Mouse (Mus musculus): ENCODE measurements around the gene Srp54c. TPM values are rescaled to one million over a fixed set of nuclear protein-coding genes. Genes with fewer than 3 reads are reported as not detected.
"Not testable (repeated sequence)": the region's sequence is repeated elsewhere in the genome, so short reads cannot be mapped to it uniquely, and the experiment has no call there.

The Srp54c gene
- polyA plus RNA-seq (2015; fragmentation: Nextera tagmentation; extraction: Ambion mirVana): 27.1 and 31.4 TPM in 2 replicates

DNA sequence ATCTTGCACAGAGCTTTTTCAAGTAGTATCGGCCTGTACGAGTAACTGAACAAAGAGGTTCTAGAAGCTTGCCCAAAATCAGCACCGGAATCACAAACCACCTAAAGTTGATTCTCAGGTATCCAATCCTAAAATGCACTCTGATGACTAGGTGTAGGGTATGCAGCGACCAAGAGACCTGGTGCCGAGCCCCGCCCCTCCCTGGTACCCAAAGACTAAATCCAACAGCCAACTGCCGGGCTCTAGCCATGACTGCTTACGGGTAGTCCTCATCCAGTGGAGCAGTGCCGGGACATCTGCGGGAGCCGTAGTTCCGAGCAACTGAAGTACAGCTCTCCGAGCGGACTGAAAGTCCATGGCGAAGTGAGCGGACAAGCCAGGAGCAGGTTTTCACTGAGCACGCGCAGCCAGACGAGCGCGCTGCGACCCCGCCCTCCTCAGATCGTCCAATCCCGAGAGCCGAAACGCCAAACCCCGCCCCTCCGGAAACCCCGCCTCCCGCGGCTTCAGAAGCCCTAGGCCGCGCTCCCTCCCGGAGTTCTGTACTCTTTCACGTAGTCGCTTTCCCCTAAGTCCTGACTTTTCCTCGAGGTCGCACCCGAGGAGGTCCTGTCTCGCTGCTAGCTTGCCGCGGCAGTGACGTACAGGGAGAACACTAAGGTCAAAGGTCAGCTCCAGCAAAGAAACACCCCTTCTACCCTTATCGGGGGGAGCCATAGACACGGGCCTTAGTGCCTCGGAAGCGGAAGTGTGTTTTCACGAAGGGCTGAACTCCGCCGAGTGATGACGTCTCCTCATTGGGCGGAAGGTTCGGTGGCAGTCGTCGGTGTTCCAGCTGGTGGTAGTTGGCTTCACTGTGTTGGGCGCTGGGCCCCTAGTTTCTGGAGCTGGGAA lies at the start of gene Srp54c:
Srp54c (plus strand) TSS at position 543 of the 894 bp plus-strand sequence.
- not testable (repeated sequence) for H3K36me3 ChIP-seq (replicated peaks); H3K9me3 ChIP-seq (replicated peaks); H3K27me3 ChIP-seq; H3K4me1 ChIP-seq (replicated peaks)
- Histone ChIP-seq H3K27ac (replicated peaks) (0 out of 2 replicates have a peak within 1 kb of the TSS, but pooled peaks have one; percentile 74), H3K9ac (0 out of 2 replicates have a peak within 1 kb of the TSS, but pooled peaks have one; percentile 40), H3K4me3 (replicated peaks) (peak within 1 kb of the TSS; percentile 55), H3K4me2 (peak within 1 kb of the TSS; percentile 45)
- ATAC-seq (ENCODE audit: insufficient read depth): peak; percentile 97
- no CpG with 5 or more reads among the region's 57 CpGs for WGBS (ENCODE audit: insufficient replicate concordance)

DNA sequence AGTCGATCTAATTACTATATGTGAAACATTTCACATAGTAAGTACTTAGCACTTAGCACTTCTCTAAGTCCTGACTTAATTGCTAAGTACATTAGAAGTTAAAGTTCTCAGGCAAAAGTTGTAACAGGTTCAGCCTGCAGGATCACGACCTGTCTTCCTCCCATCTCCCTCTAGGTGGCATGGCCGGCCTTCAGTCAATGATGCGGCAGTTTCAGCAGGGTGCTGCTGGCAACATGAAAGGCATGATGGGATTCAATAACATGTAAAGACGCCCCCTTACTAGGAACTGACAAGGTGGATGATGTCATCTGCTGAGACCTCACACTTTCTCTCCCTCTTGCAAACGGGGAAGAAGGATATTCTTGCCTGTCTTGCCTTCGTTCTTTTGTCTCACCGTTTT lies 42.3 kb upstream of the Srp54c start:
- not testable (repeated sequence) for ATAC-seq (ENCODE audit: insufficient read depth); H3K27me3 ChIP-seq; H3K9me3 ChIP-seq (replicated peaks); H3K4me3 ChIP-seq (replicated peaks); H3K27ac ChIP-seq (replicated peaks); H3K4me2 ChIP-seq; H3K9ac ChIP-seq; H3K4me1 ChIP-seq (replicated peaks); H3K36me3 ChIP-seq (replicated peaks)
- WGBS (ENCODE audit: insufficient replicate concordance): no CpG with 5 or more reads among the region's 8 CpGs

DNA sequence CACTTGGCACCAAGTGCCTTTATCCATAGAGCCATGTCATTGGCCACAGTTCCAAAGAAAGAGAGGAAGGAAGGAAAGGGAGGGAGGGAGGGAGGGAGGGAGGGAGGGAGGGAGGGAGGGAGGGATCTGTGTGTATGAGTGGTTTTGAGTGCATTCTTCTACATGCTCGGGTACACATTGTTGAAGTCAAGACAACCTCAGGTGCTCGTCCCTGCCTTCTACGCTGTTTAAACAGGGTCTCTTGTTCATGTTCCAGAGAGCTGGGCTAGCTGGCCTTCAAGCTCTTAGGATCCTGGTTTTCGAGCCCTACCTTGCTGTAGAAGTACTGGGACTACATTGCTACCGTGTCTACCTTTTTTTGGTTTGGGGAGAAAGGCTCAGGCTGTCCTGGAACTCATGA lies 40.8 kb upstream of the Srp54c start:
- H3K9ac ChIP-seq; H3K4me3 ChIP-seq (replicated peaks); H3K4me1 ChIP-seq (replicated peaks); H3K36me3 ChIP-seq (replicated peaks); H3K4me2 ChIP-seq; H3K27me3 ChIP-seq; H3K9me3 ChIP-seq (replicated peaks); H3K27ac ChIP-seq (replicated peaks); ATAC-seq (ENCODE audit: insufficient read depth): not testable (repeated sequence)
- WGBS (ENCODE audit: insufficient replicate concordance): no CpG with 5 or more reads among the region's 5 CpGs

DNA sequence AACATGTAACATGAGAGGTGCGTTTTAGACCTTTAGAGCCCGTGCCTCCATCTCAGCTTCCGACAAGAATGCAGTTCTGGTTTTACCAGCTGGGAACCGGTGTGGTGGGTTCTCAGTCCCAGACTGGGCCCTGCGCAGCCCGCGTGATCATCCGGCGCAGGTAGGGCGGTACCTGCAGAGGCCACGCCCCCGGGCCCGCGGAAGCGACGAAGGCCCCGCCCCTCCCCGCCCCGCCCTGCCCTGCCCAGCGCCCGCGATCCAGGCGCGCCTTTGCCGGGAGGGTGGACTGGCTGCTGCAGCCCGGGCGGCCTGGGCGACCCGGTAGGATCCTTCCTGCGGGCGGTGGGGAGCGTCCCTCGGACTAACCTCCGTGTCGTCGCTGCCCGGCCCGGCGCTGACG lies 30.7 kb upstream of the Srp54c start, which contains the start of gene 1700047I17Rik2:
1700047I17Rik2 (plus strand) TSS at position 287 of the 400 bp plus-strand sequence.
- H3K9me3 ChIP-seq (replicated peaks); H3K4me2 ChIP-seq; H3K27ac ChIP-seq (replicated peaks); H3K4me1 ChIP-seq (replicated peaks); H3K4me3 ChIP-seq (replicated peaks); H3K27me3 ChIP-seq; H3K36me3 ChIP-seq (replicated peaks); H3K9ac ChIP-seq: not testable (repeated sequence)
- peak; percentile 97 for ATAC-seq (ENCODE audit: insufficient read depth)
- WGBS (ENCODE audit: insufficient replicate concordance): no CpG with 5 or more reads among the region's 40 CpGs

DNA sequence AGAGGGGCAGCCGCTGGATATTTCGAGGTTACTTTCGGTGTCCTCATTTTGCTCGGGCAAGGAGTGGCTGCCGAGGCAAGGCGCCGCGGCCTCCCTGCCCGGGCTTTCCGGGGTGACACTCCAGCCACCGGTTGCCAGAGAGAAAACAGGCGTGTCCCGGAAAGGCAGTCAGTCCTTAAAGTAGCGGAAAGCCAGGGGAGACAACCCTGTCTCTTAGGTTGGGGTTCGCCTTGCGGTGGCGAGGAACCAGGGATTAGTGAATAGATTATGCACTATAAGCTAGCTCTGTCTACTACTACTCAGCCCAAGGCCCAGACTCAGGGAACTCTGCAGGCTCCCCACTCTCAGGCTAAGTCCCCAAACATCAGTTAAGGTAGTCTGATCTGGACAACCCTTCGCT lies 30.2 kb upstream of the Srp54c start:
- H3K36me3 ChIP-seq (replicated peaks); H3K27me3 ChIP-seq; H3K9me3 ChIP-seq (replicated peaks); H3K9ac ChIP-seq; H3K4me2 ChIP-seq; H3K4me1 ChIP-seq (replicated peaks); H3K4me3 ChIP-seq (replicated peaks); H3K27ac ChIP-seq (replicated peaks): not testable (repeated sequence)
- ATAC-seq (ENCODE audit: insufficient read depth): peak; percentile 79
- no CpG with 5 or more reads among the region's 18 CpGs for WGBS (ENCODE audit: insufficient replicate concordance)

DNA sequence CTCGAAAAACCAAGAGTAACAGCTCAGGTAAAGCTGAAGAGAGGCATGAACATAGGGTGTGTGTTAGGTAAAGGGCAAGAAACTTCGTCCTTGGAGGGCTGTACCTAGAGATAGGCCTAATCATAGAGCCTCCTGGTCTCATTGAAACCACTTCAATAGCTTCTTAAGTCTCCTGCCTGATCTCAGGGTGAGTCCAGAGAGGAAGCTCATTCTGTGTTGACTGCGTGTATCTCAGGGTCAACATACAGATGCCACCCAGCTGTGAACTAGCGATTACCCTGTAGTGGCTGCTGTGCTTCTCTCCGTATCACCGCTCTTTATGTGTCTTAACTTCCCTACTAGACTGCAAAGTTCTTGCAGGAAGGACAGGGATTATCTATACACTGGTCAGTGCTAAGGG lies 17.0 kb upstream of the Srp54c start:
- H3K4me2 ChIP-seq; H3K27me3 ChIP-seq; H3K36me3 ChIP-seq (replicated peaks); H3K9me3 ChIP-seq (replicated peaks); H3K9ac ChIP-seq; ATAC-seq (ENCODE audit: insufficient read depth); H3K4me3 ChIP-seq (replicated peaks); H3K27ac ChIP-seq (replicated peaks); H3K4me1 ChIP-seq (replicated peaks): not testable (repeated sequence)
- no CpG with 5 or more reads among the region's 6 CpGs for WGBS (ENCODE audit: insufficient replicate concordance)

DNA sequence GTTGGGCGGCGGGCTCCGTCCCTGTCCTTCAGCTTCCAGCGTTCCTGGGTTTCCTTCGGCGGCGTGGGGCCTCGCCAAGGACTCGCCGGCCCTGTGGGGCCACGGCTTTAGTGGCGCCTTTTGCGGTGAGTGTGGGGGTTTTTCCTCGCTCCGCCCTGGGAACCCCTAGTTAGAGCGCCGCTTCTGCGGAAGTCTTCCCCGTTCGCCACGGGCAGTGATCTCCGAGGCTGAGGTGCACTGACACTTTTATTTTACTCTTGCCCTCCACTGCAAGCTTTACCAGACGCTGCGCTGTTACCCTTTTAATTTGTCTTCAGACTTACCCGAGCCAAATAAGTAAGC lies 523 bp downstream of the Srp54c start:
- Histone ChIP-seq H3K4me3 (replicated peaks) (peak overlapping the region; percentile 55), H3K27ac (replicated peaks) (0 out of 2 replicates have a peak overlapping the region, but pooled peaks have one; percentile 74), H3K9ac (0 out of 2 replicates have a peak overlapping the region, but pooled peaks have one; percentile 40), H3K4me2 (peak overlapping the region; percentile 45)
- ATAC-seq (ENCODE audit: insufficient read depth): peak; percentile 31
- not testable (repeated sequence) for H3K27me3 ChIP-seq; H3K9me3 ChIP-seq (replicated peaks); H3K36me3 ChIP-seq (replicated peaks); H3K4me1 ChIP-seq (replicated peaks)
- under 1% methylated on average over 12 of the region's 25 CpGs for WGBS (ENCODE audit: insufficient replicate concordance)

DNA sequence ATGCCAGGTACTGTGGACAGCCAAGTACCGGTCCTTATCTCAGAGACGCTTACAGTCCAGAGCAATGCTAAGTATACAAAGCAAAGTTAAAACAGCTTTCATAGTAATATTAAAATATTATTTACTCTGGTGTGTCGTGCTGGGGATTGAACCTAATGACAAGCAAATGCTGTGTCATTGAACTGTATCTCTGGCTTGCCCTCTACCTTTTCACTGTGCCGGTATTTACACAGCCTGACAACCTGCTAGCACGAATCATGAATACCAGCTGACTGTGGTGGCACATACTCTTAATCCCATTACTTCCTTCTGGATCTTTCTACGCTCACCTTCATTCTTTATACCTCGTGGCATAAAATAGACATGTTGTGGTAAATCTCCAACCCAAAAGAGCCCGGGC lies 12.3 kb downstream of the Srp54c start:
- H3K27ac ChIP-seq (replicated peaks); ATAC-seq (ENCODE audit: insufficient read depth); H3K4me3 ChIP-seq (replicated peaks); H3K27me3 ChIP-seq; H3K9me3 ChIP-seq (replicated peaks); H3K4me1 ChIP-seq (replicated peaks); H3K36me3 ChIP-seq (replicated peaks); H3K4me2 ChIP-seq; H3K9ac ChIP-seq: not testable (repeated sequence)
- no CpG with 5 or more reads among the region's 8 CpGs for WGBS (ENCODE audit: insufficient replicate concordance)

DNA sequence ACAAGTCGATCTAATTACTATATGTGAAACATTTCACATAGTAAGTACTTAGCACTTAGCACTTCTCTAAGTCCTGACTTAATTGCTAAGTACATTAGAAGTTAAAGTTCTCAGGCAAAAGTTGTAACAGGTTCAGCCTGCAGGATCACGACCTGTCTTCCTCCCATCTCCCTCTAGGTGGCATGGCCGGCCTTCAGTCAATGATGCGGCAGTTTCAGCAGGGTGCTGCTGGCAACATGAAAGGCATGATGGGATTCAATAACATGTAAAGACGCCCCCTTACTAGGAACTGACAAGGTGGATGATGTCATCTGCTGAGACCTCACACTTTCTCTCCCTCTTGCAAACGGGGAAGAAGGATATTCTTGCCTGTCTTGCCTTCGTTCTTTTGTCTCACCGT lies 32.0 kb downstream of the Srp54c start:
- not testable (repeated sequence) for H3K4me3 ChIP-seq (replicated peaks); ATAC-seq (ENCODE audit: insufficient read depth); H3K27me3 ChIP-seq; H3K27ac ChIP-seq (replicated peaks); H3K4me1 ChIP-seq (replicated peaks); H3K9me3 ChIP-seq (replicated peaks); H3K9ac ChIP-seq; H3K4me2 ChIP-seq
- H3K36me3 ChIP-seq (replicated peaks): peaks cover 23% of the 10 kb centered on the region
- no CpG with 5 or more reads among the region's 8 CpGs for WGBS (ENCODE audit: insufficient replicate concordance)

DNA sequence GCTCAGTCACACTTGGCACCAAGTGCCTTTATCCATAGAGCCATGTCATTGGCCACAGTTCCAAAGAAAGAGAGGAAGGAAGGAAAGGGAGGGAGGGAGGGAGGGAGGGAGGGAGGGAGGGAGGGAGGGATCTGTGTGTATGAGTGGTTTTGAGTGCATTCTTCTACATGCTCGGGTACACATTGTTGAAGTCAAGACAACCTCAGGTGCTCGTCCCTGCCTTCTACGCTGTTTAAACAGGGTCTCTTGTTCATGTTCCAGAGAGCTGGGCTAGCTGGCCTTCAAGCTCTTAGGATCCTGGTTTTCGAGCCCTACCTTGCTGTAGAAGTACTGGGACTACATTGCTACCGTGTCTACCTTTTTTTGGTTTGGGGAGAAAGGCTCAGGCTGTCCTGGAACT lies 33.4 kb downstream of the Srp54c start:
- WGBS (ENCODE audit: insufficient replicate concordance): no CpG with 5 or more reads among the region's 5 CpGs
- not testable (repeated sequence) for H3K4me1 ChIP-seq (replicated peaks); H3K4me2 ChIP-seq; H3K27me3 ChIP-seq; H3K9me3 ChIP-seq (replicated peaks); H3K9ac ChIP-seq; H3K27ac ChIP-seq (replicated peaks); ATAC-seq (ENCODE audit: insufficient read depth); H3K4me3 ChIP-seq (replicated peaks)
- H3K36me3 ChIP-seq (replicated peaks): peaks cover 12% of the 10 kb centered on the region

DNA sequence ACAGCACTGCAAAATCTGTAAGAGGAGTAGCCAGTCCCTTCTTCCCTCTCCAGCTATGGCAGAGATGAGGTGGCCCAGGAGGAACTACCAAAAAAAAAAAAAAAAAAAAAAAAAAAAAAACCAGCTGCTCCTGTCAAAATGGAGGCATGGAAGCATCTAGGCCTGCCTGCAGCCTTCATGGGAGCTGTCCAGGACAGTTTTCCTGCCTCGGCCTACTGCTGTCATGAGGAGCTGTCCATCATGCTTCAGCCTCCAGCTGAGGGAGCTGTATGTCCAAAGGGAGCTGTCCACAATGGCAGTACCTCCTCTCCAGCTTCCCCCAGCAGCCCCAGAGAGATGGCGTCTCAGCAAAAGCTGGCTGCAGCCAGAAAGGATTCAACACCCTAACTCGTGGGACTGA lies 42.3 kb downstream of the Srp54c start:
- H3K27ac ChIP-seq (replicated peaks): no peak overlapping the region
- no peaks in the 10 kb centered on the region for H3K4me1 ChIP-seq (replicated peaks)
- H3K4me2 ChIP-seq: no peak overlapping the region
- no peaks in the 10 kb centered on the region for H3K27me3 ChIP-seq
- WGBS (ENCODE audit: insufficient replicate concordance): 63% methylated on average over 3 of the region's 3 CpGs
- ATAC-seq (ENCODE audit: insufficient read depth): no peak
- no peaks in the 10 kb centered on the region for H3K36me3 ChIP-seq (replicated peaks)
- H3K4me3 ChIP-seq (replicated peaks): no peak overlapping the region
- no peak overlapping the region for H3K9ac ChIP-seq
- no peaks in the 10 kb centered on the region for H3K9me3 ChIP-seq (replicated peaks)

DNA sequence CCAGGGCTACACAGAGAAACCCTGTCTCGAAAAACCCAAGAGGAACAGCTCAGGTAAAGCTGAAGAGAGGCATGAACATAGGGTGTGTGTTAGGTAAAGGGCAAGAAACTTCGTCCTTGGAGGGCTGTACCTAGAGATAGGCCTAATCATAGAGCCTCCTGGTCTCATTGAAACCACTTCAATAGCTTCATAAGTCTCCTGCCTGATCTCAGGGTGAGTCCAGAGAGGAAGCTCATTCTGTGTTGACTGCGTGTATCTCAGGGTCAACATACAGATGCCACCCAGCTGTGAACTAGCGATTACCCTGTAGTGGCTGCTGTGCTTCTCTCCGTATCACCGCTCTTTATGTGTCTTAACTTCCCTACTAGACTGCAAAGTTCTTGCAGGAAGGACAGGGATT lies 47.6 kb downstream of the Srp54c start:
- H3K4me3 ChIP-seq (replicated peaks); H3K27me3 ChIP-seq; H3K9me3 ChIP-seq (replicated peaks); H3K36me3 ChIP-seq (replicated peaks); ATAC-seq (ENCODE audit: insufficient read depth); H3K4me2 ChIP-seq; H3K4me1 ChIP-seq (replicated peaks); H3K27ac ChIP-seq (replicated peaks); H3K9ac ChIP-seq: not testable (repeated sequence)
- WGBS (ENCODE audit: insufficient replicate concordance): 71% methylated on average over 4 of the region's 6 CpGs
